Mouse (Mus musculus) neutrophil, adult 59 days (primary cell): Measurements from ENCODE around the gene Olfr463. TPM values are rescaled to one million over a fixed set of nuclear protein-coding genes. Genes with fewer than 3 reads are reported as not detected.

ENCODE experiments used
- total RNA-seq, 2 experiments: library from RNA; stranded (reverse); gene quantifications; 1 replicate in 1 of 2; 2 replicates in 1 of 2; pipeline ENCODE4 v1.2.4; 2023

Olfr463 gene
- not detected for total RNA-seq

GRCm38 (mm10) chr11:87897287-87897686, at the start of gene Olfr463:
TSS of gene Olfr463 (minus strand) at chr11:87897387.

GRCm38 (mm10) chr11:87920966-87921365, 23.8 kb upstream of the Olfr463 start, which contains the start of gene Olfr464:
TSS of gene Olfr464 (minus strand) at chr11:87920967.

GRCm38 (mm10) chr11:87892168-87892567, 5.0 kb downstream of the Olfr463 start, which contains the start of gene Olfr462:
TSS of gene Olfr462 (minus strand) at chr11:87892268.

GRCm38 (mm10) chr11:87875436-87875835, 21.8 kb downstream of the Olfr463 start, which contains the start of gene Epx:
TSS of gene Epx (minus strand) at chr11:87875536.

GRCm38 (mm10) chr11:87852690-87853596, 44.2 kb downstream of the Olfr463 start, which contains the start of gene Mks1:
TSS of gene Mks1 (plus strand) at chr11:87853215.

Other genes starting within 250 kb of the Olfr463 start
- gene Rnf43, start 234.7 kb downstream of the Olfr463 start, total RNA-seq, result 1 to 10 TPM; 1.3 to 2.6 TPM
- 100 to 1,000 TPM; 119 to 146 TPM for gene Supt4a, start 159.8 kb downstream of the Olfr463 start, total RNA-seq
- 10 to 100 TPM; 18.7 to 21.5 TPM for gene Tspoap1, start 136.8 kb downstream of the Olfr463 start, total RNA-seq
- gene Mpo, start 103.8 kb downstream of the Olfr463 start, total RNA-seq, result 100 to 1,000 TPM; 798 to 870 TPM
- not detected for gene Lpo, start 69.1 kb downstream of the Olfr463 start, total RNA-seq
- 1 to 10 TPM; 2.8 to 3.9 TPM for gene Mks1, start 44.2 kb downstream of the Olfr463 start, total RNA-seq
- 10 to 100 TPM; 17.9 to 58.4 TPM for gene Epx, start 21.9 kb downstream of the Olfr463 start, total RNA-seq
- not detected for gene Olfr462, start 5.1 kb downstream of the Olfr463 start, total RNA-seq
- gene Olfr464, start 23.6 kb upstream of the Olfr463 start, total RNA-seq, result not detected
- gene Dynll2, start 90.1 kb upstream of the Olfr463 start, total RNA-seq, result 10 to 100 TPM; 13.4 to 14.8 TPM
- gene Srsf1, start 150.0 kb upstream of the Olfr463 start, total RNA-seq, result 100 to 1,000 TPM; 179 to 200 TPM
- gene Vezf1, start 170.9 kb upstream of the Olfr463 start, total RNA-seq, result 10 to 100 TPM; 33.7 to 38.8 TPM
- gene Cuedc1, start 200.7 kb upstream of the Olfr463 start, total RNA-seq, result 1 to 10 TPM; 6.7 to 8.7 TPM